9 mouse cellular contexts compared by ENCODE assay signal in the genomic region with DNA sequence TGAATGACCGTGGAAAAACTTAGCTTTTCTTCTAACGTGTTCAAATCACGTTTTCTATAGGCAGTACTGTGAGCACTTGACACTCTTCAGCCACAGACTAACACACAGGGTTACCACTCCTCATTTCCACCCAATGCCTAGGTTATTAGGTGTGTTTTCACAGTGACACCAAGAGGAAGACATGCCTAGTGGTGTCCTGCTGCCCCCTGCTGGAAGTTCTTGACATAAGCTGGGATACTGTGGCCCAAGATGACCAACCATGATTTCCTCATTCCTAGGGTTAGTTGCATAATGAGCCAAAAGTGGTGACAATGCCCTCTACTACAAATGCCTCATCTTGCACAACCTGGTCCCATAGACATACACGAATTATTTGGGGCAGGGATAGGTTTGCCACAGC. TPM values are rescaled to one million over a fixed set of nuclear protein-coding genes. Genes with fewer than 3 reads are reported as not detected.
DNase-seq lines count a peak whose midpoint lies in the region; ATAC-seq lines count a peak whose summit lies in the region.
"Had no signal": no experiment of that assay in that cellular context is flagged by ENCODE, and none has a peak within 500 bp of the region (broad histone marks: within the 10 kb centered on the region; RNA-seq: fewer than 3 reads in every experiment).

No protein-coding gene starts in this region.

- peak; percentile 45; the same call in 1 of the 2 replicates for ATAC-seq in embryonic facial prominence, embryonic 14.5 days (ENCODE audit: low read depth)
- ATAC-seq in kidney, embryonic 16.5 days (ENCODE audit: low FRiP score, low TSS enrichment), result peak; percentile 80

- peaks cover 56% of the 10 kb centered on the region for H3K36me3 ChIP-seq in embryonic facial prominence, embryonic 14.5 days (ENCODE audit: control insufficient read depth, insufficient read depth, low read length)
- peaks cover 44% of the 10 kb centered on the region for H3K36me3 ChIP-seq in heart, embryonic 10.5 days
- H3K36me3 ChIP-seq in kidney, embryonic 16.5 days (ENCODE audit: insufficient read depth, low read length), result peaks cover 33% of the 10 kb centered on the region

- H3K9me3 ChIP-seq in embryonic facial prominence, embryonic 14.5 days (ENCODE audit: control insufficient read depth, low read length), result no peaks in the 10 kb centered on the region
- H3K9me3 ChIP-seq in heart, embryonic 10.5 days, result no peaks in the 10 kb centered on the region
- no peaks in the 10 kb centered on the region for H3K9me3 ChIP-seq in kidney, embryonic 16.5 days (ENCODE audit: low read length)
- H3K9me3 ChIP-seq: embryonic facial prominence, embryonic 12.5 days had no signal

- peak; percentile 85 to 87 for DNase-seq in B cell, adult 2 months
- DNase-seq in adrenal gland, postnatal 36 days, result peak; percentile 90 to 93
- DNase-seq in embryonic facial prominence, embryonic 14.5 days (ENCODE audit: low spot score), result peak; percentile 84
- peak; percentile 90 for DNase-seq in heart, embryonic 10.5 days (ENCODE audit: low spot score)
- DNase-seq in liver, result peak; percentile 79
- peak; percentile 79 to 84 for DNase-seq in monocyte, adult 2 months (ENCODE audit: low read depth in 1 of 2, low spot score in 2 of 2)
- peak; percentile 49 to 65 for DNase-seq in spleen, postnatal 14 days (ENCODE audit: low spot score in 2 of 2)

- 28% methylated on average over 4 of the region's 4 CpGs for WGBS in embryonic facial prominence, embryonic 14.5 days
- WGBS in heart, embryonic 10.5 days, result 32% methylated on average over 4 of the region's 4 CpGs
- 18% methylated on average over 4 of the region's 4 CpGs for WGBS in kidney, embryonic 16.5 days

- no peaks in the 10 kb centered on the region for H3K27me3 ChIP-seq in embryonic facial prominence, embryonic 14.5 days (replicated peaks; ENCODE audit: control insufficient read depth, insufficient read depth, low read length)
- H3K27me3 ChIP-seq in heart, embryonic 10.5 days (ENCODE audit: insufficient read depth, poor library complexity, severe bottlenecking), result no peaks in the 10 kb centered on the region
- H3K27me3 ChIP-seq in kidney, embryonic 16.5 days (ENCODE audit: insufficient read depth, low read length), result no peaks in the 10 kb centered on the region
- H3K27me3 ChIP-seq: embryonic facial prominence, embryonic 12.5 days had no signal

- H3K4me3 ChIP-seq in embryonic facial prominence, embryonic 14.5 days (ENCODE audit: low read depth, low read length), result no peak overlapping the region
- H3K4me3 ChIP-seq in heart, embryonic 10.5 days, result no peak overlapping the region
- H3K4me3 ChIP-seq in kidney, embryonic 16.5 days (ENCODE audit: low read length), result no peak overlapping the region
- H3K4me3 ChIP-seq: embryonic facial prominence, embryonic 12.5 days had no signal

- H3K4me1 ChIP-seq in embryonic facial prominence, embryonic 14.5 days (ENCODE audit: control insufficient read depth, insufficient read depth, low read length), result no peaks in the 10 kb centered on the region
- peaks cover 9% of the 10 kb centered on the region for H3K4me1 ChIP-seq in heart, embryonic 10.5 days
- peaks cover 4% of the 10 kb centered on the region for H3K4me1 ChIP-seq in kidney, embryonic 16.5 days (ENCODE audit: insufficient read depth, low read length)

- H3K27ac ChIP-seq in embryonic facial prominence, embryonic 14.5 days (replicated peaks; ENCODE audit: low read depth, low read length), result no peak overlapping the region
- no peak overlapping the region for H3K27ac ChIP-seq in heart, embryonic 10.5 days
- no peak overlapping the region for H3K27ac ChIP-seq in kidney, embryonic 16.5 days (ENCODE audit: low read length)
- H3K27ac ChIP-seq: embryonic facial prominence, embryonic 12.5 days had no signal

- no peak overlapping the region for H3K9ac ChIP-seq in embryonic facial prominence, embryonic 14.5 days (ENCODE audit: low read depth, low read length)
- no peak overlapping the region for H3K9ac ChIP-seq in kidney, embryonic 16.5 days (replicated peaks; ENCODE audit: low read length)
- H3K9ac ChIP-seq: embryonic facial prominence, embryonic 12.5 days had no signal

- H3K4me2 ChIP-seq in embryonic facial prominence, embryonic 14.5 days (ENCODE audit: low read depth, low read length), result no peak overlapping the region
- no peak overlapping the region for H3K4me2 ChIP-seq in kidney, embryonic 16.5 days (replicated peaks; ENCODE audit: low read depth, low read length)
- H3K4me2 ChIP-seq: embryonic facial prominence, embryonic 12.5 days had no signal

RNA-seq across cellular contexts. Expression of gene Umps, which starts 16.0 kb away (rescaled TPM):
- 10 to 100 TPM; 42.3 to 50.8 TPM for total RNA-seq in adrenal gland, postnatal 36 days (2021)
- 45.7 and 51.2 TPM in 2 replicates for polyA plus RNA-seq in embryonic facial prominence, embryonic 14.5 days (2014; fragmentation: Nextera tagmentation; extraction: Ambion mirVana)
- polyA plus RNA-seq in heart, embryonic 10.5 days (2016; fragmentation: Nextera tagmentation; extraction: Ambion mirVana), result 52.2 and 76.3 TPM in 2 replicates
- 66.3 and 66.6 TPM in 2 replicates for polyA plus RNA-seq in kidney, embryonic 16.5 days (2015; fragmentation: Nextera tagmentation; extraction: Ambion mirVana)
